Mouse (Mus musculus): Measurements from ENCODE around the gene Gm11027.

DNA sequence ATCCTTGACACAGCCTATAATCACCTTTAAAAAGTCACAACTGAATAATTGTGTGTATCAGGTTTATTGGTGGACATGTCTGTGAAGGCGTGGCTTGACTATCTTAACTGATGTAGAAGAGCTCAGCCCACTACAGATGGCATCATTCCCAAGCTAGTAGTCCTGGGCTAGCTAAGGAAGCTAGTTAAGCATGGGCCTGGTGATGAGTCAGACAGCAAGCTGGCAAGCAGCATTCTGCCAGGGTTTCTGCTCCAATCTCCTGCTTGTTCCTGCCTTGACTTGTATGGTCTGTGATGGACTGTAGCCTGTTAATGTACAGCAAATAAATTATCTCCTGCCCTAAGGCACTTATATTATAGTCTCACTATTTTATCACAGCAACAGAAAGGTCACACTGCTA is 30.6 kb upstream of the Gm11027 start:
- TF ChIP-seq POLR2A (IDR thresholded peaks at IDR 0.05; ENCODE audit: low read depth, low read length) = no peak
- TF ChIP-seq CTCF (IDR thresholded peaks at IDR 0.05; ENCODE audit: extremely low read depth, insufficient read length, insufficient replicate concordance, low read depth, low read length) = no peak

All from small intestine, adult 2 months (tissue).